Mouse (Mus musculus) activated CD4-positive, CD25-positive, alpha-beta regulatory T cell, adult 9 weeks (primary cell): ENCODE measurements around the gene Ssu72. TPM values are rescaled to one million over a fixed set of nuclear protein-coding genes. Genes with fewer than 3 reads are reported as not detected.

ENCODE experiments used
- polyA plus RNA-seq: library from polyadenylated mRNA; unstranded; fragments of 100-300 nt; shearing (Covaris generic); gene quantifications from one replicate; pipeline ENCODE4 v1.2.1, GENCODE M21; 2017

The Ssu72 gene
- polyA plus RNA-seq = 160 TPM

GRCm38 (mm10) chr4:155704721-155705591 lies at the start of gene Ssu72:
TSS of gene Ssu72 (plus strand) at chr4:155704800.

GRCm38 (mm10) chr4:155668689-155669597 lies 35.7 kb upstream of the Ssu72 start, which contains the start of gene Mib2:
TSS of gene Mib2 (minus strand) at chr4:155669198.

GRCm38 (mm10) chr4:155694111-155694481 lies 10.5 kb upstream of the Ssu72 start, which contains the start of gene Fndc10:
TSS of gene Fndc10 (plus strand) at chr4:155694342.

GRCm38 (mm10) chr4:155734350-155734941 lies 29.8 kb downstream of the Ssu72 start, which contains the start of gene Tmem240:
TSS of gene Tmem240 (plus strand) at chr4:155734800.

GRCm38 (mm10) chr4:155760613-155761355 lies 56.2 kb downstream of the Ssu72 start, which contains the start of gene Atad3a:
TSS of gene Atad3a (minus strand) at chr4:155761093.

GRCm38 (mm10) chr4:155774280-155774754 lies 69.7 kb downstream of the Ssu72 start, which contains the start of gene Vwa1:
TSS of gene Vwa1 (minus strand) at chr4:155774698.

Other genes starting within 250 kb of the Ssu72 start
- not detected for gene Tmem52, start 235.7 kb upstream of the Ssu72 start, polyA plus RNA-seq
- 21.1 TPM for gene Gnb1, start 213.4 kb upstream of the Ssu72 start, polyA plus RNA-seq
- gene Nadk, start 142.4 kb upstream of the Ssu72 start, polyA plus RNA-seq = 138 TPM
- 13.5 TPM for gene Slc35e2, start 103.4 kb upstream of the Ssu72 start, polyA plus RNA-seq
- 120 TPM for gene Cdk11b, start 79.9 kb upstream of the Ssu72 start, polyA plus RNA-seq
- 1.9 TPM for gene Gm10563, start 59.4 kb upstream of the Ssu72 start, polyA plus RNA-seq
- 0.54 TPM for gene Mmp23, start 51.4 kb upstream of the Ssu72 start, polyA plus RNA-seq
- 42.3 TPM for gene Mib2, start 35.6 kb upstream of the Ssu72 start, polyA plus RNA-seq
- gene Fndc10, start 10.5 kb upstream of the Ssu72 start, polyA plus RNA-seq = 0.72 TPM
- 0.24 TPM for gene Tmem240, start 30.0 kb downstream of the Ssu72 start, polyA plus RNA-seq
- gene Atad3a, start 56.3 kb downstream of the Ssu72 start, polyA plus RNA-seq = 38.3 TPM
- not detected for gene Vwa1, start 69.9 kb downstream of the Ssu72 start, polyA plus RNA-seq
- gene Tmem88b, start 81.1 kb downstream of the Ssu72 start, polyA plus RNA-seq = not detected
- not detected for gene Ankrd65, start 85.6 kb downstream of the Ssu72 start, polyA plus RNA-seq
- gene Mrpl20, start 98.1 kb downstream of the Ssu72 start, polyA plus RNA-seq = 138 TPM
- gene Ccnl2, start 107.7 kb downstream of the Ssu72 start, polyA plus RNA-seq = 168 TPM
- gene Aurkaip1, start 126.5 kb downstream of the Ssu72 start, polyA plus RNA-seq = 197 TPM
- 4.0 TPM for gene Mxra8, start 134.9 kb downstream of the Ssu72 start, polyA plus RNA-seq
- gene Dvl1, start 142.6 kb downstream of the Ssu72 start, polyA plus RNA-seq = 2.8 TPM
- 0.92 TPM for gene Tas1r3, start 158.6 kb downstream of the Ssu72 start, polyA plus RNA-seq
- gene Cptp, start 164.6 kb downstream of the Ssu72 start, polyA plus RNA-seq = 20.4 TPM
- gene Ints11, start 164.7 kb downstream of the Ssu72 start, polyA plus RNA-seq = 92.1 TPM
- gene Pusl1, start 187.0 kb downstream of the Ssu72 start, polyA plus RNA-seq = 32.6 TPM
- gene Acap3, start 187.0 kb downstream of the Ssu72 start, polyA plus RNA-seq = 7.8 TPM
- 15.3 TPM for gene Ube2j2, start 239.0 kb downstream of the Ssu72 start, polyA plus RNA-seq